Mouse (Mus musculus) limb, embryonic 14.5 days (tissue): ENCODE results near the gene Shroom3. TPM values are rescaled to one million over a fixed set of nuclear protein-coding genes. Genes with fewer than 3 reads are reported as not detected.

Source experiments
- ATAC-seq: fragments of 200-750 bp; cut with Nextera tagmentation; 2 replicates; pipeline ENCODE4 v1.8.0; 2017; ENCODE audit warnings: low read depth, moderate number of reproducible peaks, moderate TSS enrichment; ENCODE audit not compliant: low FRiP score
- DNase-seq: peaks from one replicate; pipeline ENCODE4 v3.0.0-alpha.2; 2015; ENCODE audit warnings: low spot score
- H3K27ac ChIP-seq: fragments of 300-500 bp; sonication (generic); replicated peaks from 2 replicates; pipeline ENCODE4 v1.5.1; 2014; ENCODE audit warnings: low read depth, mild to moderate bottlenecking, low read length, moderate library complexity, mixed read lengths
- H3K27me3 ChIP-seq: fragments of 300-500 bp; sonication (generic); 2 replicates; pipeline ENCODE4 v1.6.1; 2014; ENCODE audit warnings: low read length, mixed read lengths; ENCODE audit not compliant: control insufficient read depth, insufficient read depth
- H3K36me3 ChIP-seq: fragments of 300-500 bp; sonication (generic); 2 replicates; pipeline ENCODE4 v1.6.1; 2014; ENCODE audit warnings: mild to moderate bottlenecking, low read length, moderate library complexity, mixed read lengths; ENCODE audit not compliant: control insufficient read depth, insufficient read depth
- H3K4me1 ChIP-seq: fragments of 300-500 bp; sonication (generic); 2 replicates; pipeline ENCODE4 v1.6.1; 2014; ENCODE audit warnings: antibody characterized with exemption, low read length, mixed read lengths; ENCODE audit not compliant: control insufficient read depth, insufficient read depth
- H3K4me2 ChIP-seq: fragments of 300-500 bp; sonication (generic); replicated peaks from 2 replicates; pipeline ENCODE4 v1.6.1; 2014; ENCODE audit warnings: low read depth, mild to moderate bottlenecking, low read length, moderate library complexity; ENCODE audit not compliant: severe bottlenecking
- H3K4me3 ChIP-seq: fragments of 300-500 bp; sonication (generic); replicated peaks from 2 replicates; pipeline ENCODE4 v1.5.1; 2014; ENCODE audit warnings: low read length
- H3K9ac ChIP-seq: fragments of 300-500 bp; sonication (generic); 2 replicates; pipeline ENCODE4 v1.6.1; 2014; ENCODE audit warnings: mild to moderate bottlenecking, low read depth, low read length, moderate library complexity; ENCODE audit not compliant: severe bottlenecking
- H3K9me3 ChIP-seq: fragments of 300-500 bp; sonication (generic); 2 replicates; pipeline ENCODE4 v1.6.1; 2016; ENCODE audit warnings: low read length; ENCODE audit not compliant: control insufficient read depth
- POLR2A ChIP-seq: fragments of 200-500 bp; IDR thresholded peaks from 2 replicates; pipeline ENCODE4 v1.8.0; 2012; ENCODE audit warnings: inconsistent platforms, mild to moderate bottlenecking, moderate library complexity, borderline replicate concordance; ENCODE audit not compliant: insufficient read depth, insufficient read length; ENCODE audit errors: extremely low read depth
- WGBS: fragments of 180-500 bp; shearing (Covaris S2); extraction: QIAGEN DNeasy Blood & Tissue Kit; methylation state at CpG from one replicate; pipeline ENCODE4 v1.1.7; 2014; 5-methylcytosine and 5-hydroxymethylcytosine counted together
- microRNA counts: library from miRNA; unstranded; fragments of <30 nt; microRNA quantifications from one replicate; lab custom pipeline; 2016
- microRNA-seq: library from miRNA; unstranded; fragments of <30 nt; microRNA quantifications from one replicate; pipeline ENCODE4, GENCODE M21; 2016
- polyA plus RNA-seq, 2 experiments: library from polyadenylated mRNA; depleted of rRNA in 1 of 2; stranded (reverse) in 1 of 2; unstranded in 1 of 2; fragments of >200 nt; fragmentation: Nextera tagmentation in 1 of 2; extraction: Ambion mirVana in 1 of 2; gene quantifications; 2 replicates each; pipeline versions ENCODE4 v1.2.1 to v1.2.3; 2012 to 2014

Shroom3 gene
- polyA plus RNA-seq, 2 experiments, result 3.5 to 8.1 TPM

GRCm38 (mm10) chr5:93005815-93006341 is 322.6 kb downstream of the Shroom3 start:
- ATAC-seq, result no peak
- Histone ChIP-seq H3K27me3 (no peaks in the 10 kb centered on the region), H3K4me1 (peaks cover 14% of the 10 kb centered on the region), H3K4me2 (peak overlapping the region; percentile 46), H3K4me3 (peak overlapping the region; percentile 21), H3K36me3 (no peaks in the 10 kb centered on the region), H3K9me3 (no peaks in the 10 kb centered on the region), H3K9ac (peak overlapping the region; percentile 46; the same call in 1 of the 2 replicates), H3K27ac (peak overlapping the region; percentile 63)
- no peak for DNase-seq
- no peak for TF ChIP-seq POLR2A
- 49% methylated on average over 14 of the region's 14 CpGs for WGBS

GRCm38 (mm10) chr5:93008256-93008655 is 325.0 kb downstream of the Shroom3 start:
- DNase-seq, result no peak

More at GRCm38 (mm10) chr5:93008256-93008655, 325.0 kb downstream of the Shroom3 start:
- H3K4me2 ChIP-seq, result no peak overlapping the region
- TF ChIP-seq POLR2A, result no peak
- H3K4me3 ChIP-seq, result no peak overlapping the region
- H3K9me3 ChIP-seq, result no peaks in the 10 kb centered on the region
- WGBS, result 93% methylated on average over 9 of the region's 9 CpGs
- H3K9ac ChIP-seq, result no peak overlapping the region
- H3K36me3 ChIP-seq, result no peaks in the 10 kb centered on the region
- no peak for ATAC-seq
- no peak overlapping the region for H3K27ac ChIP-seq
- no peaks in the 10 kb centered on the region for H3K27me3 ChIP-seq
- H3K4me1 ChIP-seq, result peaks cover 9% of the 10 kb centered on the region; the same call in 1 of the 2 replicates

MicroRNAs within 50 kb of the gene (microRNA counts, 519-probe panel; counts per million panel counts)
- 2,545 counts per million, percentile 44 among the panel's probes with 10 or more counts for microRNA mmu-miR-1961 (lab: Ali Mortazavi, UCI)

Small RNA genes within 50 kb of the gene (microRNA-seq; reads per million reads assigned to microRNA genes)
- not detected for gene Mir1961

Other genes starting within 250 kb of the Shroom3 start
- 45.3 and 48.6 TPM in 2 replicates for gene Nup54, start 248.2 kb upstream of the Shroom3 start, polyA plus RNA-seq (2012; rRNA removed)
- 43.6 and 46.6 TPM in 2 replicates for gene Nup54, start 248.2 kb upstream of the Shroom3 start, polyA plus RNA-seq (2014; fragmentation: Nextera tagmentation; extraction: Ambion mirVana)
- gene Scarb2, start 176.6 kb upstream of the Shroom3 start, polyA plus RNA-seq (2012; rRNA removed), result 29.1 and 30.1 TPM in 2 replicates
- 10.7 and 12.3 TPM in 2 replicates for gene Scarb2, start 176.6 kb upstream of the Shroom3 start, polyA plus RNA-seq (2014; fragmentation: Nextera tagmentation; extraction: Ambion mirVana)
- gene Fam47e, start 128.4 kb upstream of the Shroom3 start, polyA plus RNA-seq (2012; rRNA removed), result 0.09 TPM in 1 of 2 replicates, not detected in the other
- gene Fam47e, start 128.4 kb upstream of the Shroom3 start, polyA plus RNA-seq (2014; fragmentation: Nextera tagmentation; extraction: Ambion mirVana), result 0.35 TPM in 1 of 2 replicates, not detected in the other
- gene Stbd1, start 80.4 kb upstream of the Shroom3 start, polyA plus RNA-seq (2012; rRNA removed), result 12.2 and 14.6 TPM in 2 replicates
- 21.7 and 27.8 TPM in 2 replicates for gene Stbd1, start 80.4 kb upstream of the Shroom3 start, polyA plus RNA-seq (2014; fragmentation: Nextera tagmentation; extraction: Ambion mirVana)
- gene Ccdc158, start 8.2 kb upstream of the Shroom3 start, polyA plus RNA-seq (2012; rRNA removed), result 1.8 and 2.0 TPM in 2 replicates
- 1.5 and 1.6 TPM in 2 replicates for gene Ccdc158, start 8.2 kb upstream of the Shroom3 start, polyA plus RNA-seq (2014; fragmentation: Nextera tagmentation; extraction: Ambion mirVana)